Mouse (Mus musculus) liver, postnatal 0 days (tissue): ENCODE data around the gene Fbxl15. TPM values are rescaled to one million over a fixed set of nuclear protein-coding genes. Genes with fewer than 3 reads are reported as not detected.

ENCODE experiments used
- ATAC-seq: fragments of 200-750 bp; cut with Nextera tagmentation; 2 replicates; pipeline ENCODE4 v1.8.0; 2017; ENCODE audit warnings: mild to moderate bottlenecking, moderate library complexity
- DNase-seq: peaks from one replicate; pipeline ENCODE4 v3.0.0-alpha.2; 2016
- H3K27ac ChIP-seq: fragments of 300-500 bp; sonication (generic); 2 replicates; pipeline ENCODE4 v1.5.1; 2014; ENCODE audit warnings: antibody characterized with exemption, moderate library complexity, mild to moderate bottlenecking, low read depth
- H3K27me3 ChIP-seq: fragments of 300-500 bp; sonication (generic); 2 replicates; pipeline ENCODE4 v1.6.1; 2014; ENCODE audit warnings: low read length, control low read depth, mixed read lengths; ENCODE audit not compliant: insufficient read depth
- H3K36me3 ChIP-seq: fragments of 300-500 bp; sonication (generic); replicated peaks from 2 replicates; pipeline ENCODE4 v1.6.1; 2014; ENCODE audit warnings: mild to moderate bottlenecking, control low read depth, low read length, moderate library complexity, mixed read lengths; ENCODE audit not compliant: insufficient read depth
- H3K4me1 ChIP-seq: fragments of 300-500 bp; sonication (generic); 2 replicates; pipeline ENCODE4 v1.6.1; 2014; ENCODE audit warnings: antibody characterized with exemption, mild to moderate bottlenecking, control low read depth; ENCODE audit not compliant: insufficient read depth
- H3K4me2 ChIP-seq: fragments of 300-500 bp; sonication (generic); 2 replicates; pipeline ENCODE4 v1.6.1; 2014; ENCODE audit warnings: low read depth, mild to moderate bottlenecking, low read length, moderate library complexity, mixed read lengths
- H3K4me3 ChIP-seq: fragments of 300-500 bp; sonication (generic); 2 replicates; pipeline ENCODE4 v1.5.1; 2014; ENCODE audit warnings: low read depth, low read length
- H3K9ac ChIP-seq: fragments of 300-500 bp; sonication (generic); replicated peaks from 2 replicates; pipeline ENCODE4 v1.6.1; 2014; ENCODE audit warnings: mild to moderate bottlenecking, moderate library complexity
- H3K9me3 ChIP-seq: fragments of 300-500 bp; sonication (generic); 2 replicates; pipeline ENCODE4 v1.6.1; 2016; ENCODE audit warnings: mild to moderate bottlenecking, control low read depth, low read length, mixed read lengths
- CTCF ChIP-seq: sonication (generic); IDR thresholded peaks from 2 replicates; pipeline ENCODE4 v1.5.1; 2016; ENCODE audit warnings: antibody characterized with exemption, low read depth
- EP300 ChIP-seq: IDR thresholded peaks from 2 replicates; pipeline ENCODE4 v1.6.1; 2016; ENCODE audit warnings: antibody characterized with exemption, low read depth, mild to moderate bottlenecking
- WGBS: fragments of 180-500 bp; shearing (Covaris S2); extraction: QIAGEN DNeasy Blood & Tissue Kit; methylation state at CpG from one replicate; pipeline ENCODE4 v1.1.7; 2014; ENCODE audit not compliant: insufficient replicate concordance; 5-methylcytosine and 5-hydroxymethylcytosine counted together
- microRNA counts: library from miRNA; unstranded; fragments of <30 nt; microRNA quantifications from one replicate; lab custom pipeline; 2015
- microRNA-seq: library from miRNA; unstranded; fragments of <30 nt; microRNA quantifications from one replicate; pipeline ENCODE4, GENCODE M21; 2016
- polyA plus RNA-seq: library from polyadenylated mRNA; unstranded; fragments of >200 nt; fragmentation: Nextera tagmentation; extraction: Ambion mirVana; gene quantifications from 2 replicates; pipeline ENCODE4 v1.2.1, GENCODE M21; 2015

Gene Fbxl15
- polyA plus RNA-seq, 1 experiment from 2014 or later, result 8.8 TPM

GRCm38 (mm10) chr19:46375489-46375888, 47.5 kb downstream of the Fbxl15 start:
- ATAC-seq, result no peak
- no peaks in the 10 kb centered on the region for H3K4me1 ChIP-seq
- H3K4me3 ChIP-seq, result no peak overlapping the region
- no peak for DNase-seq
- H3K9ac ChIP-seq, result no peak overlapping the region
- H3K27ac ChIP-seq, result no peak overlapping the region
- H3K36me3 ChIP-seq, result peaks cover 36% of the 10 kb centered on the region
- no peak overlapping the region for H3K4me2 ChIP-seq
- TF ChIP-seq EP300, result no peak
- no peak for TF ChIP-seq CTCF
- no peaks in the 10 kb centered on the region for H3K9me3 ChIP-seq
- H3K27me3 ChIP-seq, result no peaks in the 10 kb centered on the region
- 63% methylated on average over 5 of the region's 5 CpGs for WGBS

GRCm38 (mm10) chr19:46375891-46376290, 47.9 kb downstream of the Fbxl15 start:
- ATAC-seq (no peak), DNase-seq (no peak)
- Histone ChIP-seq H3K4me3 (no peak overlapping the region), H3K4me1 (no peaks in the 10 kb centered on the region), H3K9ac (no peak overlapping the region), H3K27ac (no peak overlapping the region), H3K4me2 (no peak overlapping the region), H3K9me3 (no peaks in the 10 kb centered on the region), H3K27me3 (no peaks in the 10 kb centered on the region), H3K36me3 (peaks cover 40% of the 10 kb centered on the region)
- no peak for TF ChIP-seq CTCF
- TF ChIP-seq EP300, result no peak
- WGBS, result 50% methylated on average over 4 of the region's 4 CpGs

MicroRNAs encoded within 50 kb of the gene (microRNA counts, 519-probe panel; counts per million panel counts)
- microRNA mmu-miR-146b (lab: Ali Mortazavi, UCI), result 1,154 counts per million, percentile 7 among the panel's probes with 10 or more counts

Small RNA genes within 50 kb of the gene (microRNA-seq; reads per million reads assigned to microRNA genes)
- 2.4 reads per million for gene Mir146b

Other genes starting within 250 kb of the Fbxl15 start
- 0.24 and 0.26 TPM in 2 replicates for gene Elovl3, start 196.3 kb upstream of the Fbxl15 start, polyA plus RNA-seq
- gene Pitx3, start 179.9 kb upstream of the Fbxl15 start, polyA plus RNA-seq, result 0.19 TPM in 1 of 2 replicates, not detected in the other
- 9.8 and 12.0 TPM in 2 replicates for gene Gbf1, start 175.7 kb upstream of the Fbxl15 start, polyA plus RNA-seq
- gene Nfkb2, start 23.9 kb upstream of the Fbxl15 start, polyA plus RNA-seq, result 2.9 and 3.5 TPM in 2 replicates
- gene Psd, start 1.0 kb upstream of the Fbxl15 start, polyA plus RNA-seq, result 1.9 and 2.0 TPM in 2 replicates
- gene Cuedc2, start 10.5 kb downstream of the Fbxl15 start, polyA plus RNA-seq, result 52.4 and 53.8 TPM in 2 replicates
- 3.4 and 3.9 TPM in 2 replicates for gene Mfsd13a, start 12.9 kb downstream of the Fbxl15 start, polyA plus RNA-seq
- gene 2310034G01Rik, start 22.1 kb downstream of the Fbxl15 start, polyA plus RNA-seq, result 0.75 and 1.0 TPM in 2 replicates
- 31.8 and 35.4 TPM in 2 replicates for gene Actr1a, start 67.6 kb downstream of the Fbxl15 start, polyA plus RNA-seq
- gene Sufu, start 68.7 kb downstream of the Fbxl15 start, polyA plus RNA-seq, result 3.7 and 3.8 TPM in 2 replicates
- 7.9 and 9.8 TPM in 2 replicates for gene Trim8, start 173.5 kb downstream of the Fbxl15 start, polyA plus RNA-seq
- gene Arl3, start 245.0 kb downstream of the Fbxl15 start, polyA plus RNA-seq, result 17.0 and 17.1 TPM in 2 replicates
- 63.0 and 63.4 TPM in 2 replicates for gene Sfxn2, start 245.2 kb downstream of the Fbxl15 start, polyA plus RNA-seq